Mouse (Mus musculus) neural tube, embryonic 13.5 days (tissue): ENCODE data around the gene Nckap5. TPM values are rescaled to one million over a fixed set of nuclear protein-coding genes. Genes with fewer than 3 reads are reported as not detected.

Experiments used
- ATAC-seq: fragments of 200-750 bp; cut with Nextera tagmentation; 2 replicates; pipeline ENCODE4 v1.8.0; 2017; ENCODE audit warnings: low read depth, mild to moderate bottlenecking, moderate TSS enrichment, moderate library complexity
- H3K27ac ChIP-seq: fragments of 300-500 bp; sonication (generic); replicated peaks from 2 replicates; pipeline ENCODE4 v1.5.1; 2015; ENCODE audit warnings: moderate library complexity, mild to moderate bottlenecking, inconsistent platforms
- H3K27me3 ChIP-seq: fragments of 300-500 bp; sonication (generic); 2 replicates; pipeline ENCODE4 v1.6.1; 2015; ENCODE audit warnings: mild to moderate bottlenecking, inconsistent platforms
- H3K36me3 ChIP-seq: fragments of 300-500 bp; sonication (generic); 2 replicates; pipeline ENCODE4 v1.6.1; 2015; ENCODE audit warnings: mild to moderate bottlenecking, inconsistent platforms
- H3K4me1 ChIP-seq: fragments of 300-500 bp; sonication (generic); replicated peaks from 2 replicates; pipeline ENCODE4 v1.6.1; 2015; ENCODE audit warnings: inconsistent platforms
- H3K4me2 ChIP-seq: fragments of 300-500 bp; sonication (generic); 2 replicates; pipeline ENCODE4 v1.6.1; 2015; ENCODE audit warnings: inconsistent platforms, mild to moderate bottlenecking, moderate library complexity
- H3K4me3 ChIP-seq: fragments of 300-500 bp; sonication (generic); 2 replicates; pipeline ENCODE4 v1.5.1; 2015; ENCODE audit warnings: mild to moderate bottlenecking, inconsistent platforms
- H3K9ac ChIP-seq: fragments of 300-500 bp; sonication (generic); 2 replicates; pipeline ENCODE4 v1.6.1; 2015; ENCODE audit warnings: moderate library complexity, mild to moderate bottlenecking, inconsistent platforms
- H3K9me3 ChIP-seq: fragments of 300-500 bp; sonication (generic); 2 replicates; pipeline ENCODE4 v1.6.1; 2016; ENCODE audit warnings: inconsistent platforms
- WGBS: fragments of 180-500 bp; shearing (Covaris S2); methylation state at CpG from one replicate; pipeline ENCODE4 v1.1.7; 2015; 5-methylcytosine and 5-hydroxymethylcytosine counted together
- polyA plus RNA-seq: library from polyadenylated mRNA; unstranded; fragments of >200 nt; fragmentation: Nextera tagmentation; extraction: Ambion mirVana; gene quantifications from 2 replicates; pipeline ENCODE4 v1.2.1, GENCODE M21; 2015

Gene Nckap5
- polyA plus RNA-seq, 1 experiment from 2014 or later, result 18.3 TPM

DNA sequence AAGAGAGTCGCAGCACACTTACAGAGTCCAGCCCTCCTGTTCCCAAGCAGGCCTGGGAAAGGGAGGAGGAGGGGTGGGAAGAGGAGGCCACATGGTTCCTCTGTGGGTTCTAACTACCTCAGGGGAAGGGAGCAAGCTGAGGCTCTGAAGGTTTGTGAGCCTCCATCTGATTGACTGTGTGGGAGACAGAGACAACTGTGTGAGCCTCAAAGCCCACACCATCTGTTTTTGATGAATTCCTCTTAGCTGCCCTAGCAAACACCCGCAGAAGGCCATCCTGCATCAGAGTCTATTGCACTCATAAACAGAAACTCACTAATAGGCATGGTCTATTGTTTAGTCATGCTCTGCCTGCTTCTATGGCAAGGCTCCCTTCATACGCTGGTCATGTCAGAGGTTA lies 834.1 kb downstream of the Nckap5 start:
- WGBS, result 25% methylated on average over 3 of the region's 3 CpGs
- peak; percentile 27 for ATAC-seq
- Histone ChIP-seq H3K9me3 (no peaks in the 10 kb centered on the region), H3K4me1 (0 out of 2 replicates have a peak, but pooled peaks cover 9% of the 10 kb centered on the region), H3K27me3 (no peaks in the 10 kb centered on the region), H3K4me2 (no peak overlapping the region), H3K9ac (no peak overlapping the region), H3K27ac (no peak overlapping the region), H3K36me3 (no peaks in the 10 kb centered on the region), H3K4me3 (no peak overlapping the region)

DNA sequence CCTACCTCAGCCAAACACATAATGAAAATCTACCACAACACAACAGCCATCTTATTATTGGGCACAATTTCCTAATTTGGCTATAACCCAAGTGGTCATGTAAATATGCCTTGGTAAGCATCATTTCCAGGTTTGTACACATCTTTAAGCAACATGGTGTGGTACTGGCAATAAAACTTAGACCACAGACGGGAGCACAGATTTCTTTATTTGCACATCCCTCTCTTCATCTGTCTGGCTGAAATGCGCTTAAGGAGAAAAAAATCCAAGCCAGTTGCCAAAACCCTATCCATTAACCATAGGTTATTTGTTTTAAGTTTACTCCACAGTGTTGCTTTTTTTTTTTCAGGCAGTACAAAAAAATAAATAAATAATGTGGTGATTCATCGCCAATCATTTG lies 842.8 kb downstream of the Nckap5 start:
- no peak overlapping the region for H3K27ac ChIP-seq
- 80% methylated on average over 3 of the region's 3 CpGs for WGBS
- H3K27me3 ChIP-seq, result no peaks in the 10 kb centered on the region
- H3K4me3 ChIP-seq, result no peak overlapping the region
- H3K4me2 ChIP-seq, result no peak overlapping the region
- H3K36me3 ChIP-seq, result no peaks in the 10 kb centered on the region
- H3K4me1 ChIP-seq, result no peaks in the 10 kb centered on the region; the same call in 1 of the 2 replicates
- H3K9me3 ChIP-seq, result no peaks in the 10 kb centered on the region
- no peak overlapping the region for H3K9ac ChIP-seq
- ATAC-seq, result no peak

DNA sequence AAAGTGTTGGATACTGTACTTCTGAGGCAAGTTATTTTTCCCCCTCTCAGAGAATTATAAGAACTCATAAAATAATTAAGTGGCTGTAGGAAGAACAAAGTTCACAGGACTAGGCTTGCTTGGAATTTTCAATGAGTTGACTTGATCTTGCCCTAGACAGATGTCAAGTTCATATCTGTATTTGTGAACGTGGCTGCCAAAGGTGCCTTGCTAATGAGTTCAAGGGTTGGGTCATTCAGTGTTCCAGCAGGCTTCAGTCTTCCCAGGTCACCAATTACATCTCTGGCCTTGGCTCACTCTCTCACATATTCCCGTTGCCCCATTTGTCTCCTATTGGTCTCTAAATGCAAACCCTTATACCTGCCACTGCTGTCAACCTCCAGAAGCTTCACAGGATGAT lies 846.0 kb downstream of the Nckap5 start:
- 80% methylated on average over 2 of the region's 2 CpGs for WGBS
- Histone ChIP-seq H3K4me3 (no peak overlapping the region), H3K36me3 (no peaks in the 10 kb centered on the region), H3K9ac (no peak overlapping the region), H3K4me2 (no peak overlapping the region), H3K4me1 (peaks cover 2% of the 10 kb centered on the region; the same call in 1 of the 2 replicates), H3K27me3 (no peaks in the 10 kb centered on the region), H3K9me3 (no peaks in the 10 kb centered on the region), H3K27ac (no peak overlapping the region)
- no peak for ATAC-seq

DNA sequence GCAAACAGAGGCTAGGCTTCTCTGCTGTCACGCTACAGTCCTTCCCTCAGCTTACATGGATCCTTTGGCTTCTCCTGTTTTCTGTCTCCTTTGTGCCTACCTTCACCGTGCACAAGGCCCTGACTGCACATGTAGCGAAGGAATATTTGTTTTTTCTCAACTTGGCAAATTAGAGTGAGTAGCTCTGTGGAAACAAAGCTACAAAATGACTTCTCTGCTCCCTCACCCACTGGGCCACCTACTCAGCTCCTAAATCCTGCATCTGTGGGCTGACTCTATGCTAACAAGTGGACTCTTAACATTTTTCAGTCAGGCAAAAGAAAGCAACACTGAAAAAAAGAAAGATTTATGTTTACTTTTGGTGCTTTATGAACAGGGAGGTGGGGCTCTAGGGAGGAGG lies 856.0 kb downstream of the Nckap5 start:
- 92% methylated on average over 3 of the region's 3 CpGs for WGBS
- Histone ChIP-seq H3K36me3 (no peaks in the 10 kb centered on the region), H3K4me1 (peaks cover 15% of the 10 kb centered on the region; the same call in 1 of the 2 replicates), H3K4me2 (no peak overlapping the region), H3K27ac (no peak overlapping the region), H3K9me3 (no peaks in the 10 kb centered on the region), H3K9ac (no peak overlapping the region), H3K27me3 (no peaks in the 10 kb centered on the region), H3K4me3 (no peak overlapping the region)
- no peak for ATAC-seq

DNA sequence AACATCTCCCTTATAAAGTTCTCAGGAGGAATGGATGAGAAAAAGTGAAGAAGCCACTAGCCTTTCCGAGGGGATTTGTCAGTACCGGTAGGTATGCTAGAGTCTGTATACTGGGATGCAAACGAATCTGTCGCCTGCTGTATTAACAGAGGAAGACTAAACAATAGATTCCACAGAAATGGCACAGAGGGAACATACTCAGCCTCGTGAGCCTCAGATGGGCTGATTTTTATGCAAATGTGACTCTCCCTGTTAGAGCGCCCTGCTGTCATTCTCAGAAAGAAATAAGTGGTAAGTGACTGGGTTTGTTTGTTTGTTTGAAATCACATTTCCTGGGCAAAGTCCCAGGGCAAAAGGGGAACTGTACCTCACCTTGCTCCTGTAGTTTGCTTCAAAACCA lies 858.7 kb downstream of the Nckap5 start:
- Histone ChIP-seq H3K4me1 (0 out of 2 replicates have a peak, but pooled peaks cover 8% of the 10 kb centered on the region), H3K4me3 (no peak overlapping the region), H3K27ac (0 out of 2 replicates have a peak overlapping the region, but pooled peaks have one; percentile 2), H3K27me3 (no peaks in the 10 kb centered on the region), H3K9ac (no peak overlapping the region), H3K9me3 (no peaks in the 10 kb centered on the region), H3K36me3 (no peaks in the 10 kb centered on the region), H3K4me2 (no peak overlapping the region)
- ATAC-seq, result peak; percentile 51; the same call in 1 of the 2 replicates
- 32% methylated on average over 6 of the region's 6 CpGs for WGBS

DNA sequence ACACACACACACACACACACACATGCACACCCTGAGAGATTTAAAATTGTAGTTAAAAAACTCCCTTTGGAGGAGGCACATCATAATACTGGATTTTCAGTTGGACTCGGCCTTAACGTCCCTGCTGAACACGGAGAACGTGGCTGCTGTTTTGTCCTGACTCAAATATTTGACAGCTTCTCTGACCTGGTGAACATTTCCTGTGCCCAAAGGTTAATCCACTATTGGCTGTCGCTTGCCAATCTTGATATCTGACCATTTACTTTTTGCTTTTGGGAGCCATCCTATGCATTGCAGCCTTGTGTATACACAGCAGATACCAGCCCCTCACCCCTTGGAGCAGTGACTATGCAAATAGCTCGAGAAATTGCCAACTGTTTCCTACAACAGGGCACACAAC lies 862.9 kb downstream of the Nckap5 start:
- ATAC-seq, result no peak
- H3K27me3 ChIP-seq, result no peaks in the 10 kb centered on the region
- peaks cover 7% of the 10 kb centered on the region; the same call in 1 of the 2 replicates for H3K36me3 ChIP-seq
- no peak overlapping the region for H3K4me3 ChIP-seq
- H3K9me3 ChIP-seq, result no peaks in the 10 kb centered on the region
- WGBS, result 88% methylated on average over 6 of the region's 6 CpGs
- H3K4me2 ChIP-seq, result no peak overlapping the region
- H3K27ac ChIP-seq, result no peak overlapping the region
- H3K9ac ChIP-seq, result no peak overlapping the region
- 0 out of 2 replicates have a peak, but pooled peaks cover 5% of the 10 kb centered on the region for H3K4me1 ChIP-seq

DNA sequence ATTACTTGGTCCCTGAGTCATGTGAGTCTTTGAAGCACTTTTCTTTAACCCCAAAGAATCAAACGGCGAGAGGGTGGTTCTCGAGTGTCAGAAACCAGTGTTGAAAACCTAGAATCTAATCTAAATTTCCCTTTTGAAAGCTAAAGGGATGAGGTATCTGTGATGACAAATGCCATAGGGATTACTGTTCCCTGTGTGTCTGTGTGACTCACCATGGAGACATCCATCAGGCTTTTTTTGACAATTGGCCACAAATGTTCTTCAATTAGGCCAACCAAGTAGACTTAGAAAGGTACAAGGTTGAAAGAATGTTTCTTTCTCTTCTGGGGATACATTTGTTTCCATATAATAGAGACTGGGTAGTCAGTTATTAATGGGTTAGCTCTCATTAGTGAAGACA lies 879.6 kb downstream of the Nckap5 start:
- 86% methylated on average over 3 of the region's 3 CpGs for WGBS
- H3K9me3 ChIP-seq, result no peaks in the 10 kb centered on the region
- no peaks in the 10 kb centered on the region for H3K36me3 ChIP-seq
- H3K27ac ChIP-seq, result no peak overlapping the region
- no peak overlapping the region for H3K4me3 ChIP-seq
- H3K9ac ChIP-seq, result no peak overlapping the region
- H3K27me3 ChIP-seq, result no peaks in the 10 kb centered on the region
- H3K4me1 ChIP-seq, result no peaks in the 10 kb centered on the region
- ATAC-seq, result no peak
- H3K4me2 ChIP-seq, result no peak overlapping the region

DNA sequence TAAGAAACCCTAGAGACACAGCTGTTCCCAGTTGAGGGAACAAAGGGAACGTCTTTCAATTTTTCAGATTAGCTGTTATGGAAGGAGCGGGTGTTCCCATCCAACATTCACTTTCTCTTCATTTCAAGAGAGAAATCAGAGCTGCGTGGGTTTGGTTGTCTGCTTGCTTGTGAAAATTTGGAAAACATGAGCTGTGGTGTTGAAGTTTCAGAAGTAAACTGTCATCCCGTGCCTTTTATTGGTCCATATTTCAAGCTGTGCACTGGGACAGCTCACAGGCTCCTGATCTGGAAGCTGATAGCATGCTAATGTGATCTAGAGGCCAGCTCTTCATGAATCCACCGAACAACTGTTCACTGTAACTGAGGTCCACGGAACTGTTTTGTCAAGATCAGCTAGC lies 881.5 kb downstream of the Nckap5 start:
- H3K4me3 ChIP-seq, result no peak overlapping the region
- no peak overlapping the region for H3K9ac ChIP-seq
- WGBS, result 83% methylated on average over 6 of the region's 6 CpGs
- ATAC-seq, result no peak
- no peaks in the 10 kb centered on the region for H3K27me3 ChIP-seq
- H3K36me3 ChIP-seq, result no peaks in the 10 kb centered on the region
- no peak overlapping the region for H3K4me2 ChIP-seq
- no peaks in the 10 kb centered on the region for H3K9me3 ChIP-seq
- H3K4me1 ChIP-seq, result no peaks in the 10 kb centered on the region
- no peak overlapping the region for H3K27ac ChIP-seq

DNA sequence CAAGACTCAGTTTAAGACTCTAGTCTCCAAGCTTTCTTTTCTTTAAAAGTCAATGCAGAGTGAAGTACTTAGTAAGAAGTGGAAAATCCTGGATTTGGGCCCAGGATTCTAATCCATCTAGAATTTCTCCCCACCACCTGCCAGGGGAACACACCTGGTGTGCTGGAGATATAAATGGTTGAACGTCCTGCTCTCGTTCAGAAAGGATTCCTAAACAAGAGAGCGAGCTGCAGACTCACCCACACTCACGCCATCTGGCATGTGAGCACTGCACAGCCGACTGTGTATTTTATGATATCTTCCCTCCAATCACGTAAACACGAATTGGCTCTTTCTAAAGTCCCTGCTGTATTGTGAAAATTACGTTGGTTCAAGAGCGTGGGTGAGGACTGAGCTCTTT lies 885.5 kb downstream of the Nckap5 start:
- Histone ChIP-seq H3K9me3 (no peaks in the 10 kb centered on the region), H3K4me2 (no peak overlapping the region), H3K36me3 (no peaks in the 10 kb centered on the region), H3K4me3 (no peak overlapping the region), H3K4me1 (peaks cover 3% of the 10 kb centered on the region), H3K27me3 (no peaks in the 10 kb centered on the region), H3K9ac (no peak overlapping the region), H3K27ac (no peak overlapping the region)
- ATAC-seq, result no peak
- 63% methylated on average over 9 of the region's 9 CpGs for WGBS

DNA sequence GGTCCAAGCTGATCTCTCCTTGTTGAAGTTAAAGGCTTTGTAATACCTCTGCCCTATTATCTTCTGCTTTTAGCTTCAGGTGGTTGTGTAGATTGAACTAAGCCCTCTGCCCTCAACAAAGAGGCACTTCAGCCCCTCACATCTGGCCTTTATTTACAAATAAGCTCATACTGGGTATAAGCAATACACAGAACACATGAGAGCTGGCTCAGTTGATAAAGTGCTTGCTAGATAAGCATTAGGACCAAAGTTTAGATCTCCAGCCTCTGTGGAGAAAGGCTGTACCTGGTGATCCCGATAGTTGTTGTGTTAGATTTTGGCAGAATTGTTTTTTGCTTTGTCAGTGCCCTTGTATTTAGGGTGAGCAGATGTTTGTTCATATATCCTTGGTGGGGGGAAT lies 887.3 kb downstream of the Nckap5 start:
- Histone ChIP-seq H3K4me1 (peaks cover 3% of the 10 kb centered on the region), H3K9ac (no peak overlapping the region), H3K4me3 (no peak overlapping the region), H3K27ac (no peak overlapping the region), H3K27me3 (no peaks in the 10 kb centered on the region), H3K9me3 (no peaks in the 10 kb centered on the region), H3K4me2 (no peak overlapping the region), H3K36me3 (no peaks in the 10 kb centered on the region)
- WGBS, result 93% methylated on average over 1 of the region's 1 CpGs
- no peak for ATAC-seq

DNA sequence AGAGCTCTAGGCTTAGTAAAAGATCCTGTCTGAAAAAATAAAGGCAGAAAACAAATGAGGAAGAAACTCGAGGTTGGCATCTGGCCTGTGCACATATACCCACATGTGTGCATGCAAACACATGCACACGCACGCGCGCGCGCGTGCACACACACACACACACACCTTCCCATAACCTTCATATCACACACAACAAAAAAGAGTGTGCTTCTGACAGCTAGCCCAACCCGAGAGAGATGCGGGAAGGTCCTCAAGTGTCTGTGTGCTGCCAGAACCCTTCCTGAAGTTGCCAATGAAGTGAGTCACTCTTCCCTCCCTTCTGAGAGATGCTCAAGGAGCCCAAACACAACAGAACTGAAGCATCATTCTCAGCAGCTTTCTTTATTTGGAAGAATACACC lies 905.1 kb downstream of the Nckap5 start:
- Histone ChIP-seq H3K36me3 (no peaks in the 10 kb centered on the region), H3K4me1 (no peaks in the 10 kb centered on the region), H3K4me2 (no peak overlapping the region), H3K4me3 (no peak overlapping the region), H3K9ac (no peak overlapping the region), H3K9me3 (0 out of 2 replicates have a peak, but pooled peaks cover 3% of the 10 kb centered on the region), H3K27me3 (no peaks in the 10 kb centered on the region), H3K27ac (no peak overlapping the region)
- no peak for ATAC-seq
- WGBS, result 99% methylated on average over 10 of the region's 10 CpGs

DNA sequence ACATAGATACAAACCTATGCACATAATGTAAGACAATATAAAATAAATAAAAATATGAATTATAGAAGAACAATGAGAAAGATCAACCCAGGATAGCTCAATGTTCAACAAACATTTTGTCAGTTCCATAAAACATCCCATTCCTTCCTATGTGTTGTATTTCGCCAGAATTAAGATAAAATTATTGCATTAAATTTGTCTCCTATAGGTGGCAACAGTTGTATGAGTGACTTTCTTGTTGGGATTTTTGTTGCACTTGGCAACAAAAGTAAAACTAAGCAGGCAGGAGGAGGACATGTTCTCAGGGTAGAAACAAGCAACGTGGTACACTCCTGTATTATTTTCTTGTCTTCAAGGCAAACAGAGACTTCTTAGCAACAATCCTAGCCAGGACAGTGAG lies 907.5 kb downstream of the Nckap5 start:
- Histone ChIP-seq H3K4me1 (no peaks in the 10 kb centered on the region), H3K9me3 (peaks cover 11% of the 10 kb centered on the region; the same call in 1 of the 2 replicates), H3K27ac (no peak overlapping the region), H3K4me2 (no peak overlapping the region), H3K9ac (no peak overlapping the region), H3K27me3 (no peaks in the 10 kb centered on the region), H3K36me3 (no peaks in the 10 kb centered on the region), H3K4me3 (no peak overlapping the region)
- ATAC-seq, result no peak
- 86% methylated on average over 2 of the region's 2 CpGs for WGBS

DNA sequence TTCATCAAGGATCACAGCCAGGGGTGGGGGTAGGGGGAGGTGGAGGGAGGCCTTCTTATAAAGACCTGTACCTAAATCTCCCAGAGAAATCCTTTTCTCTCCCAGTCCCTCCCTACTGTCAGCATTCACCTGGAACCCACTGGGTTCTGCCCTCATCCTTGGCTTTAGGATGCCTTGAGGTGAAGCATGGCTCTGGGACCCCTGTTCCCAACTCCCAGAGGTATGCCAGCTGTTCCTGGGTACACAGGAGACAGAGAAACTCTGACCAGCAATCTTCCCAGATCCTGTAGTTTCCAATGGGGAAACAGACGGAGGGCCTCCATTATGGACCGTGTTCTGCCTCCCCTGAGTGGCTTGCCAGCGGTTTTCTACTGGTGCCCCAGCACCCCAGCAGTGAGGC lies 909.9 kb downstream of the Nckap5 start:
- no peaks in the 10 kb centered on the region for H3K27me3 ChIP-seq
- no peak overlapping the region for H3K27ac ChIP-seq
- ATAC-seq, result no peak
- H3K4me1 ChIP-seq, result no peaks in the 10 kb centered on the region
- H3K36me3 ChIP-seq, result no peaks in the 10 kb centered on the region
- no peak overlapping the region for H3K4me2 ChIP-seq
- H3K9ac ChIP-seq, result no peak overlapping the region
- whole genome bisulfite sequencing, result 94% methylated on average over 3 of the region's 3 CpGs
- H3K4me3 ChIP-seq, result no peak overlapping the region
- H3K9me3 ChIP-seq, result peaks cover 11% of the 10 kb centered on the region; the same call in 1 of the 2 replicates
